9 mouse cellular contexts compared by ENCODE assay signal in the genomic region with DNA sequence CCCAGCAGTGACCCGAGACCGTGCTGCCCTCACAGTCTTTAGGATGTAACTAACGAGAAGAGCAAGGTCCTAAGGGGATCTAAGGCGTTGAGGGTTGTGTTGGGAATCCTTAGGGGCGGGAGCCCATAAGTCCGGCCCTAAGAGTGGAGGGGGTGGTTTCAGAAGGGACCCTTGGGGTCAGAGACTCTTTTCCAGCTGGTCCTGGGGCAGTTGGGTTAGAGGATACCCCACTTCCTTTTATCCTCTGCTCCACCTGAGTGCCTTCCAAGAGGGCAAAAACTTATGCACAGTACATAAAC. TPM values are rescaled to one million over a fixed set of nuclear protein-coding genes. Genes with fewer than 3 reads are reported as not detected.
DNase-seq lines count a peak whose midpoint lies in the region; ATAC-seq and TF ChIP-seq lines count a peak whose summit lies in the region.
"Had no signal": no experiment of that assay in that cellular context is flagged by ENCODE, and none has a peak within 500 bp of the region (broad histone marks: within the 10 kb centered on the region; RNA-seq: fewer than 3 reads in every experiment).

No protein-coding gene starts in this region.

- no peak overlapping the region for H3K9ac ChIP-seq in lung, embryonic 14.5 days
- H3K9ac ChIP-seq in forebrain, embryonic 14.5 days (ENCODE audit: low read length) = peak overlapping the region; percentile 58; the same call in 1 of the 2 replicates
- no peak overlapping the region for H3K9ac ChIP-seq in limb, embryonic 12.5 days (replicated peaks)
- peak overlapping the region; percentile 57; the same call in 1 of the 2 replicates for H3K9ac ChIP-seq in stomach, embryonic 16.5 days (ENCODE audit: low read length)
- H3K9ac ChIP-seq: liver, embryonic 14.5 days had no signal

- H3K4me3 ChIP-seq in lung, embryonic 14.5 days (ENCODE audit: low read depth, low read length) = peak overlapping the region; percentile 36; the same call in 1 of the 2 replicates
- peak overlapping the region; percentile 30 for H3K4me3 ChIP-seq in forebrain, embryonic 14.5 days (ENCODE audit: low read depth, low read length)
- peak overlapping the region; percentile 45 for H3K4me3 ChIP-seq in limb, embryonic 12.5 days (replicated peaks)
- H3K4me3 ChIP-seq in stomach, embryonic 16.5 days (replicated peaks; ENCODE audit: low read length) = peak overlapping the region; percentile 41

- no peaks in the 10 kb centered on the region for H3K9me3 ChIP-seq in lung, embryonic 14.5 days (ENCODE audit: low read depth, low read length)
- H3K9me3 ChIP-seq in forebrain, embryonic 14.5 days (replicated peaks; ENCODE audit: control insufficient read depth, low read length) = no peaks in the 10 kb centered on the region
- no peaks in the 10 kb centered on the region for H3K9me3 ChIP-seq in limb, embryonic 12.5 days
- H3K9me3 ChIP-seq in stomach, embryonic 16.5 days (replicated peaks; ENCODE audit: control insufficient read depth, low read length) = no peaks in the 10 kb centered on the region

- TF ChIP-seq CTCF in lung, embryonic 14.5 days (IDR thresholded peaks at IDR 0.05; ENCODE audit: low read depth) = no peak

- peak overlapping the region; percentile 74 for H3K4me2 ChIP-seq in lung, embryonic 14.5 days
- peak overlapping the region; percentile 72 for H3K4me2 ChIP-seq in forebrain, embryonic 14.5 days (ENCODE audit: low read length)
- peak overlapping the region; percentile 90 for H3K4me2 ChIP-seq in limb, embryonic 12.5 days
- H3K4me2 ChIP-seq in stomach, embryonic 16.5 days (ENCODE audit: low read depth, low read length) = peak overlapping the region; percentile 67

- no peak for ATAC-seq in lung, embryonic 14.5 days (ENCODE audit: insufficient read depth)
- ATAC-seq in forebrain, embryonic 14.5 days = no peak
- no peak for ATAC-seq in limb, embryonic 12.5 days (ENCODE audit: insufficient number of reproducible peaks, insufficient read depth, low FRiP score, low TSS enrichment, low read depth)
- no peak for ATAC-seq in stomach, embryonic 16.5 days (ENCODE audit: insufficient read depth, low FRiP score)

- H3K4me1 ChIP-seq in lung, embryonic 14.5 days (ENCODE audit: insufficient read depth) = 0 out of 2 replicates have a peak, but pooled peaks cover 6% of the 10 kb centered on the region
- peaks cover 33% of the 10 kb centered on the region for H3K4me1 ChIP-seq in forebrain, embryonic 14.5 days (ENCODE audit: control insufficient read depth, insufficient read depth, low read length)
- H3K4me1 ChIP-seq in limb, embryonic 12.5 days (replicated peaks) = peaks cover 29% of the 10 kb centered on the region
- peaks cover 12% of the 10 kb centered on the region; the same call in 1 of the 2 replicates for H3K4me1 ChIP-seq in stomach, embryonic 16.5 days (ENCODE audit: control insufficient read depth, insufficient read depth, low read length)

- H3K27me3 ChIP-seq in lung, embryonic 14.5 days (ENCODE audit: insufficient read depth, low read length) = peaks cover 67% of the 10 kb centered on the region
- H3K27me3 ChIP-seq in forebrain, embryonic 14.5 days (replicated peaks; ENCODE audit: control insufficient read depth, insufficient read depth, low read length) = 0 out of 2 replicates have a peak, but pooled peaks cover 10% of the 10 kb centered on the region
- H3K27me3 ChIP-seq in limb, embryonic 12.5 days = peaks cover 92% of the 10 kb centered on the region
- peaks cover 61% of the 10 kb centered on the region for H3K27me3 ChIP-seq in stomach, embryonic 16.5 days (ENCODE audit: control insufficient read depth, insufficient read depth, low read length)

- DNase-seq in lung, embryonic 14.5 days = no peak
- DNase-seq in lung, postnatal 4 days = no peak
- no peak for DNase-seq in forebrain, embryonic 14.5 days (ENCODE audit: low spot score)
- no peak for DNase-seq in thymus, postnatal 14 days
- no peak for DNase-seq in kidney, postnatal 10 days

- 4% methylated on average over 6 of the region's 6 CpGs for WGBS in lung, embryonic 14.5 days
- 2% methylated on average over 6 of the region's 6 CpGs for WGBS in forebrain, embryonic 14.5 days
- 2% methylated on average over 6 of the region's 6 CpGs for WGBS in limb, embryonic 12.5 days
- 3% methylated on average over 6 of the region's 6 CpGs for WGBS in stomach, embryonic 16.5 days

- no peaks in the 10 kb centered on the region for H3K36me3 ChIP-seq in lung, embryonic 14.5 days (ENCODE audit: insufficient read depth)
- no peaks in the 10 kb centered on the region for H3K36me3 ChIP-seq in forebrain, embryonic 14.5 days (ENCODE audit: control insufficient read depth, insufficient read depth, low read length)
- no peaks in the 10 kb centered on the region for H3K36me3 ChIP-seq in limb, embryonic 12.5 days
- no peaks in the 10 kb centered on the region for H3K36me3 ChIP-seq in stomach, embryonic 16.5 days (ENCODE audit: control insufficient read depth, insufficient read depth, low read length)

- H3K27ac ChIP-seq in lung, embryonic 14.5 days (ENCODE audit: low read depth) = no peak overlapping the region
- H3K27ac ChIP-seq in forebrain, embryonic 14.5 days (ENCODE audit: low read depth, low read length) = peak overlapping the region; percentile 76; the same call in 1 of the 2 replicates
- H3K27ac ChIP-seq in limb, embryonic 12.5 days = no peak overlapping the region
- peak overlapping the region; percentile 40; the same call in 1 of the 2 replicates for H3K27ac ChIP-seq in stomach, embryonic 16.5 days (ENCODE audit: low read length)
- H3K27ac ChIP-seq: liver, embryonic 14.5 days had no signal

RNA-seq across cellular contexts. Expression of a gene that starts 12.9 kb away (rescaled TPM):
- polyA plus RNA-seq in lung, embryonic 14.5 days (2014; fragmentation: Nextera tagmentation; extraction: Ambion mirVana) = not detected in 2 replicates
- polyA plus RNA-seq in forebrain, embryonic 14.5 days (2014; fragmentation: Nextera tagmentation; extraction: Ambion mirVana) = 0.93 and 1.2 TPM in 2 replicates
- 0.10 TPM in 1 of 2 replicates, not detected in the other for polyA plus RNA-seq in limb, embryonic 12.5 days (2016; fragmentation: Nextera tagmentation; extraction: Ambion mirVana)
- 0.05 TPM in 1 of 2 replicates, not detected in the other for polyA plus RNA-seq in stomach, embryonic 16.5 days (2015; fragmentation: Nextera tagmentation; extraction: Ambion mirVana)
- polyA plus RNA-seq: liver, embryonic 14.5 days; testis, adult 2 months had no signal

RNA-seq across cellular contexts. Expression of a gene that starts 20.6 kb away (rescaled TPM):
- 0.46 TPM in 1 of 2 replicates, not detected in the other for polyA plus RNA-seq in lung, embryonic 14.5 days (2014; fragmentation: Nextera tagmentation; extraction: Ambion mirVana)
- polyA plus RNA-seq in forebrain, embryonic 14.5 days (2014; fragmentation: Nextera tagmentation; extraction: Ambion mirVana) = 114 and 141 TPM in 2 replicates
- 1.8 and 2.5 TPM in 2 replicates for polyA plus RNA-seq in limb, embryonic 12.5 days (2016; fragmentation: Nextera tagmentation; extraction: Ambion mirVana)
- 3.7 and 5.6 TPM in 2 replicates for polyA plus RNA-seq in stomach, embryonic 16.5 days (2015; fragmentation: Nextera tagmentation; extraction: Ambion mirVana)
- polyA plus RNA-seq: liver, embryonic 14.5 days had no signal

RNA-seq across cellular contexts. Expression of a gene that starts 25.3 kb away (rescaled TPM):
- 63.0 and 65.8 TPM in 2 replicates for polyA plus RNA-seq in lung, embryonic 14.5 days (2014; fragmentation: Nextera tagmentation; extraction: Ambion mirVana)
- polyA plus RNA-seq in forebrain, embryonic 14.5 days (2014; fragmentation: Nextera tagmentation; extraction: Ambion mirVana) = 64.3 and 67.7 TPM in 2 replicates
- polyA plus RNA-seq in limb, embryonic 12.5 days (2016; fragmentation: Nextera tagmentation; extraction: Ambion mirVana) = 82.3 and 82.8 TPM in 2 replicates
- polyA plus RNA-seq in stomach, embryonic 16.5 days (2015; fragmentation: Nextera tagmentation; extraction: Ambion mirVana) = 40.5 and 42.3 TPM in 2 replicates

RNA-seq across cellular contexts. Expression of a gene that starts 25.6 kb away (rescaled TPM):
- 39.1 and 39.5 TPM in 2 replicates for polyA plus RNA-seq in lung, embryonic 14.5 days (2014; fragmentation: Nextera tagmentation; extraction: Ambion mirVana)
- 52.5 and 53.6 TPM in 2 replicates for polyA plus RNA-seq in forebrain, embryonic 14.5 days (2014; fragmentation: Nextera tagmentation; extraction: Ambion mirVana)
- polyA plus RNA-seq in limb, embryonic 12.5 days (2016; fragmentation: Nextera tagmentation; extraction: Ambion mirVana) = 41.4 and 43.0 TPM in 2 replicates
- 34.1 and 35.0 TPM in 2 replicates for polyA plus RNA-seq in stomach, embryonic 16.5 days (2015; fragmentation: Nextera tagmentation; extraction: Ambion mirVana)

RNA-seq across cellular contexts. Expression of a gene that starts 31.4 kb away (rescaled TPM):
- 0.43 TPM in 1 of 2 replicates, not detected in the other for polyA plus RNA-seq in lung, embryonic 14.5 days (2014; fragmentation: Nextera tagmentation; extraction: Ambion mirVana)
- polyA plus RNA-seq in forebrain, embryonic 14.5 days (2014; fragmentation: Nextera tagmentation; extraction: Ambion mirVana) = not detected in 2 replicates
- not detected in 2 replicates for polyA plus RNA-seq in limb, embryonic 12.5 days (2016; fragmentation: Nextera tagmentation; extraction: Ambion mirVana)
- 139 and 141 TPM in 2 replicates for polyA plus RNA-seq in stomach, embryonic 16.5 days (2015; fragmentation: Nextera tagmentation; extraction: Ambion mirVana)
- polyA plus RNA-seq: liver, embryonic 14.5 days had no signal

Comparison
In these comparisons a context has a peak if more than half of its experiments do, and no peak if none do; other contexts are left out.
1. H3K27ac ChIP-seq: peak in forebrain, embryonic 14.5 days (single experiment) and stomach, embryonic 16.5 days (single experiment); none in lung, embryonic 14.5 days (single experiment) and limb, embryonic 12.5 days (single experiment).
2. H3K9ac ChIP-seq: peak in forebrain, embryonic 14.5 days (single experiment) and stomach, embryonic 16.5 days (single experiment); none in lung, embryonic 14.5 days (single experiment) and limb, embryonic 12.5 days (single experiment).
3. RNA of a gene that starts 20.6 kb away (polyA plus RNA-seq): 114 to 141 TPM in forebrain, embryonic 14.5 days; 3.7 to 5.6 TPM in stomach, embryonic 16.5 days, 1.8 to 2.5 TPM in limb, embryonic 12.5 days and 0.46 TPM in lung, embryonic 14.5 days; every median in the first group is over 10 times any median in the second.
4. Peak in every context shown above with its lines, with median percentiles within 50 percentile points of each other: H3K4me2 ChIP-seq and H3K4me3 ChIP-seq.